Mouse (Mus musculus) ES-Bruce4 (cell line): Measurements from ENCODE around the gene Nfam1.

ENCODE experiments used
- CTCF ChIP-seq: IDR thresholded peaks from one replicate; pipeline ENCODE4 v1.8.1; 2011; ENCODE audit warnings: low read depth, low read length
- POLR2A ChIP-seq: IDR thresholded peaks from one replicate; pipeline ENCODE4 v1.8.1; 2011; ENCODE audit warnings: low read length; ENCODE audit not compliant: insufficient read depth

- TF ChIP-seq POLR2A = no peak
- TF ChIP-seq CTCF = no peak
These were observed 1.3 kb upstream of the Nfam1 start for GRCm38 (mm10) chr15:83034275-83034977.
